Mouse (Mus musculus) hindbrain, embryonic 12.5 days (tissue): Measurements from ENCODE around the gene Tbc1d10a. TPM values are rescaled to one million over a fixed set of nuclear protein-coding genes. Genes with fewer than 3 reads are reported as not detected.

Experiments used
- microRNA-seq: library from miRNA; unstranded; fragments of <30 nt; microRNA quantifications from one replicate; pipeline ENCODE4, GENCODE M21; 2017
- polyA plus RNA-seq: library from polyadenylated mRNA; unstranded; fragments of >200 nt; fragmentation: Nextera tagmentation; extraction: Ambion mirVana; gene quantifications from 2 replicates; pipeline ENCODE4 v1.2.1, GENCODE M21; 2016

The Tbc1d10a gene
- polyA plus RNA-seq, 1 experiment from 2014 or later: 29.2 TPM

Small RNA genes within 50 kb of the gene (microRNA-seq; reads per million reads assigned to microRNA genes)
- 6.8 reads per million, percentile 16 among the genes with 10 or more reads in this experiment for gene Mir3060

Other genes starting within 250 kb of the Tbc1d10a start
- 69.7 and 73.4 TPM in 2 replicates for gene Pes1, start 222.8 kb upstream of the Tbc1d10a start, polyA plus RNA-seq
- 0.20 and 0.30 TPM in 2 replicates for gene 4930556J24Rik, start 210.0 kb upstream of the Tbc1d10a start, polyA plus RNA-seq
- gene Gal3st1, start 203.2 kb upstream of the Tbc1d10a start, polyA plus RNA-seq: 3.1 and 3.3 TPM in 2 replicates
- gene Sec14l4, start 155.3 kb upstream of the Tbc1d10a start, polyA plus RNA-seq: not detected in 2 replicates
- gene Sec14l3, start 121.9 kb upstream of the Tbc1d10a start, polyA plus RNA-seq: not detected in 2 replicates
- gene Mtfp1, start 91.3 kb upstream of the Tbc1d10a start, polyA plus RNA-seq: 5.4 and 5.6 TPM in 2 replicates
- 1.8 and 3.1 TPM in 2 replicates for gene Sec14l2, start 63.4 kb upstream of the Tbc1d10a start, polyA plus RNA-seq
- 42.7 and 44.5 TPM in 2 replicates for gene Rnf215, start 51.6 kb upstream of the Tbc1d10a start, polyA plus RNA-seq
- gene Ccdc157, start 26.5 kb upstream of the Tbc1d10a start, polyA plus RNA-seq: 9.6 and 10.4 TPM in 2 replicates
- gene Sf3a1, start 26.4 kb upstream of the Tbc1d10a start, polyA plus RNA-seq: 72.0 and 77.6 TPM in 2 replicates
- gene Castor1, start 31.4 kb downstream of the Tbc1d10a start, polyA plus RNA-seq: 3.1 and 3.6 TPM in 2 replicates
- gene Osm, start 49.6 kb downstream of the Tbc1d10a start, polyA plus RNA-seq: not detected in 2 replicates
- not detected in 2 replicates for gene Lif, start 70.8 kb downstream of the Tbc1d10a start, polyA plus RNA-seq